Mouse (Mus musculus) heart, adult 8-10 months (tissue): ENCODE measurements at regions not wholly inside any gene's neighbourhood (a gene's known extent, or its start where the extent isn't known, plus 50 kb on each side); places are given as distances from the start of the nearest gene placed in this dataset.

Source experiments
- DNase-seq: peaks from one replicate; pipeline ENCODE4 v3.0.0; 2022; ENCODE audit warnings: low spot score

DNA sequence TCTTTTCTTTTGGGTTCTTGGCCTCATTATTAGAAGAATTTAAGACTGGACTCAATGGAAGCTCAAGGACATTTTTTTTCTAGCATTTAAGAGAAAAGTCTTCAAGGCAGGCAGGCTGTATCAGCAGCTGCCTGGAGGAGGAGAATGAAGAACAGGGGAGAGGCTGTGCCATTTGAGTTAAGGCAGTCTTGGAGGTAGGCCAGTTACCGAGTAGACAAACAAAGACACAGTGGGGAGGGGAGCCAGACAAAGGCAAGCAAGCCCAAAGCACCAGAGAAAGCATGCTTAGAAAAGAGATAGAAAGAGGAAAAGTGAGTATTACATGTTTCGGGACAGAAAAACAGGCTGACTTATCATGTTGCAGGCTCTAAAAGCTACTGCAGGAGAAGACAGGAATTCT lies 392.0 kb downstream of the Igsf11 start:
- no peak for DNase-seq

DNA sequence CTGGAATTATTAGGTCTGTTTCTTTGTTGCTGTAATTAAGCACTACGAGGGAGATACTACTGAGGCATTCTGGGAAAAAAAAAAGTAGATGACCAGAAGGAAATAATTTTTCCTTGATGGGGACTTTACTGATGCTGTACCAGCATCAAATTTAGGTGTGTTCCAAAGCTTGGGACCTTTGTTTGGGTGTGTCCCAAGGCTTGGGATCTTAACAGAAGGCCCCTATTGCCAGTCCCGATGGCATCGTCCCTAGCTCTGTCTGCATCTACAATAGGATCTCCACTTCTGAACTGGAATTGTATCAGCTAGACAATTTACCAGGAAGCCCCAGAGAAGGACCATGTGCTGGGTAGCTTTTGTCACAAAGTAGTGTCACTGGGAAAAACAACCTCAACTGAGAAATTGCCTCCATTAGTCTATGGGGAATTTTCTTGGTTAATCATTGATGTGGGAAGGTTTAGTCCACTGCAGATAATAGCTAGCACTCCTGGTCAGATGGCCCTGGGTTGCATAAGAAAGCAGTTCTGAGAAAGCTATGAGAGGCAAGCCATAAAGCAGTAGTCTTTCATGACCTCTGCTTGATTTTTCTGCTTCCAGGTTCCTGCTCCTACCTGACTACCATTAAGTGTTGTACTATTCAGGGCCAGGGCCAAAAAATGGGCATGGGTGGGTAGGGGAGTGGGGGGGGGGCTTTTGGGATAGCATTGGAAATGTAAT lies 392.7 kb downstream of the Igsf11 start:
- DNase-seq = no peak

DNA sequence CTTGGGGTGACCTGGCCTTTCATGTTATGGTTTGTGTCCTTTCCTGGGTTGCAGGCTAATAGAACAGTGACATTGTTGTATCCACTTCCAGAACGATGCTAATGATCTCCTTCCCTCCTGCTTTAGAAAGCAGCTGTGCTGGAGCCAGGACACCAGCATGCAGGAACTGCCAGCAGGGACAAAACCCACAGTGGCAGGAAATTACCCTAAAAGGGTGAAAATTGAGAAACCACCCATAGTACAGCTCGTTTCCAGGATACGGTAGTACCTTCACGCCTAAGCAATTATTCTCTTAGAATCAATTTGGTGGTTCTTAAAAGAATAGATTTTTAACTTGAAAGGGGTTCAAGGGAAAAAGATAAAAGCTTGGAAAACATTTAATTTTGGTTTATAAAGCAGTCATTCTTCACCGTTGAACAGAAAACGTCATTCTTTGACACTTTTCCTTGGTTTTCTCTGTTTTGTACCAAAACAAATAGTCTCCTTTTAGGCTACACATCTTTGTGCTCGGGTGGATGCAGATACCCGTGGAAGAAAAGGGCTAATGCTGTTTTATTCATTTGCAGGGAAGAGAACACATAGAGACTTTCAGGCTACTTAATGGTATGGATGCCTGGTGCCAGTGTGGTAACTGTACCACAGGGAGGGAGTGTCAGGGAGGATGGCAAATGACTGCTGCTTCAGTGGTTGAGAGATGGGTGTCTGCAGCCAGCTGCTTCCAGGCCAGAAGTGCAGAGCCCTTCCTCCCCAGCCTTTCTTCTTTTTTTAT lies 394.5 kb downstream of the Igsf11 start:
- DNase-seq = no peak

DNA sequence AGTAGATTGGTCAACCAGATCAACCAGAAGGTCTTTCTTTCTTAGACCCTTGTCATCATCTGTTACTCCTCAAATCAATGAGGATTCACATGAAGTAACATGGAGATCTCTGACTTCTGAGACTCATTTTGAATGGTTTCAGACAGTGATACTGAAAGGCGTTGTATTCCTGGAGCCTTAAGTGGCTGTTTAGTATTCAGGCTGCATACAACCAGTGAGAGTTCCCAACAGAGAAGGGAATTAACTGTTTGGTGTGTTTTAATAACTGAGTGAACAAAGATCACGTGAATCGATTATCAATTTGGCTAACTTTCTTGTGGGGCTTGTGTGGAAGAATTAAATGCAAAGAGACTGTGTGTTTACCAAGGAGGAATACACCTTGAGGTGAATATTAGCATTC lies 406.4 kb downstream of the Igsf11 start:
- DNase-seq = no peak

DNA sequence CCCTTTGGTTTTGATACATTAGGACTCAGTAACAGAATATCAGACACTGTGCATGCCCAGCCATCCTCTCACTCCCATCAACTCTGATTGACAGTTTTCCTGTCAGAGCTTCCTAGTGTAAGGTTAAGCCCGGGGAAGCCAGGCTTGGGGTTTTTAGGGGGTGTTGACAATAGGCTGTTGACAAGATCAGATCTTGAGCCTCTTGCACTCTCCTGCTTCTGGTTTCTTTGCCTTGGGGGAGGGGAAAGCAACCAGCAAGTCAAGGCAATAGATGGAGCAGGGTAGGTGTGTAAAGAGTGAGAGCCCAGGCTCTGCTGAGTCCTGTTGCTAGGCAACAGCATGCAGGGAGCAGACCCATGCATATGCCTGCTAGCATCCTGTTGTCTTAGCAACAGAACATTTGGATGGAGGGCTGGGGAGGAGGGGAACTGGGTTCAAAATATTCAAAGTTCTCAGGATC lies 410.5 kb downstream of the Igsf11 start:
- no peak for DNase-seq

DNA sequence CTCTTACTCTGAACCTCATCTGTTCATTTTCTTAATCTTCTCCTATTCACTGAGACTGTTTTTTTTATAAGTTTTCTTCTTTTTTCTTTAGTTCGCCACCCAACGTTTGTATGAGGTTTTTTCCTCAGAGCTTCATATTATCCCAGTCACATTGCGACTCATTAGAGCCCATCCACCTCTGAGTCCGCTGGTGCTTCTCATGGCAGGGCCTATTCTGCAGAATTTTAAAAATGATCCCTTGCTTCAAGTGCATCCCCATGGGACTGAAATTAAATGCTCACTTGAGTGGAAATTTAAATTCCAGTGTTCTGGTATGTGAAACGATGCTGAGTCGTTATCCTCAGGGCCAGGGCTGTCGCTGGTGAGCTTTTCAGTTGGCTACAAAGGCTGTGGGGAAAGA lies 410.9 kb downstream of the Igsf11 start:
- no peak for DNase-seq

DNA sequence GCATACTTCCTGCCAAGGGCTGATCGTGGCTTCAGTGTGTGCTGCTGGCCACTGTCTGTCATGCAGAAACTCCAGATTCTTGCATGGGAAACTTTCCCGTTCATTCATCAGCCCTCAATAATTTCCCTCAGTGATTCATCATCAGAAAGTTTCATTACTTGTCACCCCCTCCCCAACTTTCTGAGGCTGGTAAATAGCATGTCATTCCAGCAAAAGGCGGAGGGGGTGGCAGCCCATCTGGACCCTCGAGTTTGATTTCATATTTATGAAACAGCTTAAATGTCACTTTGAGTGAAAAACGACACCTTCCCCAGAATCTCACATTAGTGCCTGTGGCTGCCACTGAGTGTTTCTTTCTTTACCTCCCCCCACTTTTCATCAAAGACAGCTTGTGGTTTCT lies 415.5 kb downstream of the Igsf11 start:
- DNase-seq = no peak

DNA sequence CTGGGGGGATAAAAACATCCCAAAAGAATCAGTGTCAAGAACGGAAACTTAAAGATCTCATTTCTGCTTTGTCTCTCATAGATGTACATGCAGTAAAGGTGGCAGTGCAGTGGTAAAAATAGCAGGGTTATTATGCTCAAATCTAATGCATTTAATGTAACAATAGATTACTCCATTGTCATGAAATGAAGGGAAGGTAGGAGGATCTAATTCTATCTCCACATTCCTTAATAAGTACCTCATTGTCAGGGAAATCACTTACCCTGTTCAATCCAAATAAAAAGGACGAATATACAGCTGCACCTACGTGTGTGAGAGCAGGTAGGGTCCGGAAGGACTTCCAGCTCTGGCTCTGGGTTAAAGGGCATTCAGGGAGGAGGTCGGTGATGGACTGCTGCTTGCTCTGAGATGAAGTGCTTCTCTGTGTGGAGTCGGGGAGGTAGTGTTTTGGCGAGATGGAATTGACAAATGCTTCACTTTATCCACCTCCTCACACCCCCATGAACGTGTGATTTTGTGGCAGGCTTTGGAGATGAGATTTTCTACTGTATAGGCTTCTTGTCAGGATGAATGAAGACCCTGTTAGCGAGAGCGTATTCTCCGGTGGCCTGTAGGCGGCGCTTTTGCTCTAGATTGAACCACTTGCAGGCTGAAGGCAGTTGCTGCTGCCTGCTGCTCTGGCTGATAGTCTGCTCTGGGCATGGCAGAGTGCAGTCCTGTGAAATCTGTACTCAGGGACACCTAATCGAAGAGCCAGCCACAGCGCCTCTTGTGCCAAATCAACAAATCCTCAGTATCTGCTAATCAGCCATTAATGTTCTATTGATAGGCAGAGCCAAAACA lies 424.5 kb downstream of the Igsf11 start:
- peak; percentile 3 for DNase-seq

DNA sequence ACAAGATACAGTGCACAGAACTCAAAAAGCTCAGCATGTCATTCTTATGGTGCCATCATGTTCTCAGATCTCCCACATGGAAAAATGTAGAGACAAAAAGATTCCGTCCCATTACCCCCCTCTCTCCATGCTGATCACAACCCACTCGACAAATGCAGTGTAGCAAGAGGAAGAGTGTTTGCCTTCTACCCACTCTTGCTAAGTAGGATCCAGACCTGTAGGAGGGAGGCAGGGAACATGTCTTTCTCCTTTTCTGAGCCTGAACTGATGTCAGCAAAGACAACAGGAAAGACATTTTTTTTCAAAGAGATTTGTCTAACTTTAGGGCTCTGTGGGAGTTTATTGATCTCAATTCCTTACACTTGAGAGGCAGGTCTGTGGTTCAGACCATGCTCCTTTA lies 433.2 kb downstream of the Igsf11 start:
- no peak for DNase-seq

DNA sequence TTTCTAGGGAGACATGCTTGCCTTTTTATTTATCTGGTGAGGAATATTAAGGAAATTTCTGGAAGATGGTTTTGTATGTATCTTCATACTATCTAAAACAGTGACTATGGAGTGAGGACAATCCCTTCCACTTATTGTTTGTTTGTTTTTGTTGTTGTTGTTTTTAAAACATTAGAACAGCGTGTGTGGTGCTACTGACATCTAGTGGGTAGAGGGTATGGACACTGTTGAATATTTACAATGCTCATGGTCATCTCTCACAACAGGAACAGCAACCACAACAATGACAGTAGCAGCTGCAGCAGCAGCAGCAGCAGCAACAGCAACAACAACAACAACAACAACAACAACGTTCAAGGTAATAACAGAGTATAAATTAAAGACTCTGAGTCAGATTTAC lies 471.2 kb downstream of the Igsf11 start:
- DNase-seq = no peak

DNA sequence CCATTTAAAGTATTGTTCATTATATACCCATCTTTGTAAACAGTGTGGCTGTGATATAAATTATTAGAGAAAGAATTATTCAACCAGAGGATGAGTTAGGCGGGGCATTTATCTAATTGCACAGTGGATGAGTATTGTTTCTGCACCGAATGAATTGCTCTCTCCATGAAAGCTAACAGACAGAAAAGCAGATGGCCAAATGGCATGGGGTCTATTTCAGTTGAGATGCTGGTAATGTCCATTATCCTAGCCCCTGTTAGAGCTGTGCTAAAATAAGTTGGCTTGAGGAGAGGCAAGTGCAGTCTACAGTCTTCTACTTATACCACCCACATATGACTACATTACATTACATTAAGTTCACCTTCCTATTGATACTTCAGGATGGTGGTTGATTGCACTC lies 475.8 kb downstream of the Igsf11 start:
- no peak for DNase-seq

DNA sequence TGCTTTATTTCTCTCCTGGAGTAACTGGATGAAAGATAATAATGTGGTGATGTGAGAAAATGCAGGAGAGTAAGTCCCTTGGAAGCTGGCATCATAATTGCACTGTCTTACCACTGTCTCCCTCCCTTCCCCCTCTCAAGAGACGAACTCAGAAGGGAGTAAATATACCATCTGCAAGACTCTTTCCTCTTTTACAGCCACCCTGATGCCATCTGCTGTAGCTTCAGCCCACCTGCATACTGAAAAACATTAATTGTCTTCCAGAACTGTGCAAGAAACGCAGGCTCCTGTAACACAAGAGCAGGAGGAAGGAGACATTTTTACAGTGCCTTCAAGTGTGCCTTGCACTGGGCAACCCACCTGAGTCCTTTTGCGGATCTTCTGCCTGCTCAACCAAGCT lies 482.1 kb downstream of the Igsf11 start:
- no peak for DNase-seq

DNA sequence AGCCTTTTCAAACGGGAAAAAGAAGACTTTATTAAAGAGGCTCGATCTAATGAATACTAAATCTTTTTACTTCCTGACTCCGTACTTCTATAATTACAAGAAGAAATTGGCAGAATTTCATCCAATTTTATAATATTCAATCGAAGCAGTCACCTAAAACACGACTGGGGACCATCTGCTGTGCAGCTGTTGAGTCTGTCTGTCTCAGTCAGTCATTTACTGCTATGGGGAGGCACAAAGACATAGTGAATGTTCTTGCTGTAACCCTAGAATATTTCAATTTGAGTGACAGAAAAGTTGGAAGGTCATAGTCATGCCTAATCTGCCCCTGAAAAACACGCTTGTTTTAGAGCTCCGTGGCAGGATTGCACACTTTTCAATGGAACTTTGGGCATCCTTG lies 487.5 kb downstream of the Igsf11 start:
- no peak for DNase-seq

DNA sequence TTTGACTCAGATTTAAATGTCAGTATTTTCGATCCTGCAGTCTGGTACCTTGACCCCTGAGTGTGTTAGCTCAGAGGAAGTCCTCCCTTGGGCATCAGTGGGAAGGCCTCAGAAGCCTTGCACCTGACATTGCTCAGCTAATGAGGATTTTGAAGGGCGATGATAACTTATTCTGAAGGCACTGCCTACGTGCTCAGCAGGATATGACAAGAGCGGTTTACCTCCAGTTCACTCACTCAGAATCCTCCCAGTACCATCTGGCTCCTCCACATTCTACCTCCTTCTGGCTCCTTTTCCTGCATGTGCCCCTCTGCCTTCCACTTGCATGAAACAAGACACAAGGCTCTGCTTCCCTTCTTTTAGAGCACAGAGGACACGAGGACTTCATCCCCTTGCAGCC lies 497.5 kb downstream of the Igsf11 start:
- no peak for DNase-seq

DNA sequence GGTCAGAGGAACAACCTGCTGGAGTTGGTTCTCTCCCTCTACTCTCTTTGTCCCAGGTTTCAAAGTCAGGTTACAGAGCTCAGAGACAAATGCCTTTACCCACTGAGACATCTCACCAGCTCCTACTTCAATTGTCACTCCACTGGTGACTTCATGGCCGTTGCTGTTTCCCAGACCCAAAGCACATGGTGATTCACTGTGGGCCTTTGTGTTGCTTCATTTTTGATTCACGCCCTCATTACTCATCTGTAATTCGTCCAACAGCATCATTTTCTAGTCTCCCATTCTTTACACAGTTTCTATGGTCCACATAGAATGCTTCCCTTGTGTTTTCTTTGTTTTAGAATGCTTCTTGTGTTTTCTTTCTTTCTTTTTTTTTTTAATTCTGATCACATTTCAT lies 498.2 kb downstream of the Igsf11 start:
- DNase-seq = no peak

DNA sequence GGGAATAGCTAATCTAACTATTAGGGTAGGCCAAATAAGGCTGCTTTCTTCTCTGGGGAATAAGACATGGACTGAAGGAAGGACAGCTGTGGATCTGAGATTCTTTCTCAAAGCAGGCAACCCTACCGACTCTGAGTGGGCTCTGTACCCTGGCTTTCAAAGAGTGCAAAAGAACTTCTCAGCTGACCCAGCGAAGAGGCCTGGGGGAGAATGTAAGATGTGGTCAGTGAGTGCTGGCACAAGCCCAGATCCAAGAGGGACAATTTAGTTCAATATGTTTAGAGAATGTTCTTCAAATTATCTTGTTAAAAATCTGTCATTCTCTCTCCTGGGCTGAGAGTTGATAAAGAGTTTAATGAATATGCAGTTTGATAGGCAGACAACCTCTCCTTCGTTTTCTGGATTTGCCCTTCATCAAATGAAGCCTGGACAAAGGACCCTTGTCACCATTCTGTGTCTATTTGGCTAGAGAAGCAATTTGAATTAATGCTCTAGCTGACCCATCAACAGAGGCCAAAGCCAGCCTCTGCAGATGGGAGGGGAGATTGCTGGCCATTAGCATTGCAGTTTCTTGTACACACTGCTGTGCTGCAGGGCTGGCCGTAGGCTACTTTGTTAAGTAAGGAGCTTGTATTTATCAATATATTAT lies 509.8 kb downstream of the Igsf11 start:
- no peak for DNase-seq

DNA sequence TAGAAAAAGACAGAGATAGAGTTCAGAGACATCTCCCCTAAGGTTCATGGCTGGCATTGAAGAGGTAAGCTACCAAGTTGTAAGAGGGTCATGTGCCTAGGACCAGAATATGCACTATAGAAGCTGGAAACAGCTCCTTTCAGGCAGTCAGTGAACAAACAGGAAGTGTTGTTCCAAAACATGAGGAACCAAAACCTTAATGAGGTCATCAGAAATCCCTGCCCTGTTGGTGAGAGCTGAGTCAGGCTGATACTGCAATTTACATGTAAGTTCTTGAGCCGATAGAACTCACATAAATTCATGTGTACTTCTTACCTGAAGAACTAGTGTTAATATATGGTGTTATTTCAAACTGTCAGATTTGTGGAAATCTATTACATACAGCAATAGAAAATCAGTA lies 539.1 kb downstream of the Igsf11 start:
- DNase-seq = peak; percentile 1

DNA sequence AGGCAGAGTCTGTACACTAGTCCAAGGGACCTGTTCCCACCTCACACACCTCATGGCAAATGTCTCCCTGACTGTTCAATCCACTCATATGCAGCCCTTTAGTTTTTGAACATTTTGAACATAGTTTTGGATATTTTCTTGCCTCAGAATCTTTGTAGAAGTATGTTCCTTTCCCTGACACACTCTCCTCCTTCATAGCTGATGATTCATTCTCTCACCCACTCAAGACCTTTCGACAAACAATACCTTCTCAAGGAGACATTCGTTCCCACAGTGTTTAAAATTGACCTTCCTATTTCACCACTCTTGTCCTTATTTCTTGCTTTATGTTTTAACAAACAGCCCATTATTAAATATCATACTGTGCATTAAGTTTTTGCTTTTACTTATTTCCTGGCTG lies 538.4 kb upstream of the Lsamp start:
- no peak for DNase-seq

DNA sequence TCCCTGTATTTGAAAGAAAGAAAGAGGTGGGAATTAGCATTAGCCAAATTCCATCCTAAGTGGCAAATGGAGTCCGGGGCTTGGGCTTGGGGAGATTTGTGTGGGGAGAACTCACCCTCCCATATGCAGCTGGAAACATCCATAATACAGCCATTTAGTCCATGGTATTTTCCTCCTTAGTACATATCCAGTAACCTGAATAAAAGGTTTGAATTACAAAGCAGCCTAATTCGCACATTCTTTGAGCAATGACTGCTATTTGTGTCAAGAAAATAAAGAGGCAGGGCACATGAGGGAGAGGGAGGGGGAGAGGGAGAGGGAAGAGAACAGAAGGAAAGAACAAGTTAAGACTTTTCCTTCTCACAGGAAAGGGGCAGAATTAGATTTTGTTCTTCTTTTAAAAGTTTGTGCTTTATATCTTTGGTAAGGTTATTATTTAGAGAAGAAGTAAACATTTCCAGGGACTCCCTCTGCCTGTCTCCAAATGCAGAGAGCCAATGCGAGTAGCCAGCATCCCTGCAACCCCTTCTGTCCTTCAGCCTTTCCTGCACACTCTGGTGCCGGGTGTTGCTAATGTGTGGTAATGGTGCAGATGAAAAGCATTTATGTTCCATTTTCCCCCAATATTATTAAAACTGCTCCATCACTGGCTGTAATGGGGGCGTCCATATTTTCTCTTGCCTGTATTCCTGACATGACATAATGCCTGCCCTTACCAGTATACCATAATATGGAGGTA lies 530.6 kb upstream of the Lsamp start:
- DNase-seq = no peak
